Mouse (Mus musculus) common myeloid progenitor, adult 5-6 weeks (primary cell): ENCODE measurements around the gene Ikzf1. TPM values are rescaled to one million over a fixed set of nuclear protein-coding genes. Genes with fewer than 3 reads are reported as not detected.

ENCODE experiments used
- total RNA-seq: library from RNA; stranded (forward); fragments of 200-1000, 187-1606 nt; gene quantifications from 2 replicates; pipeline ENCODE4 v1.2.3, GENCODE M21; 2017

Gene Ikzf1
- total RNA-seq, 1 experiment from 2014 or later, result 213 TPM

Other genes with a start within 250 kb of the Ikzf1 start
- 1.1 and 3.2 TPM in 2 replicates for gene Spata48, start 222.9 kb upstream of the Ikzf1 start, total RNA-seq
- 1.1 and 3.2 TPM in 2 replicates for gene Zpbp, start 222.6 kb upstream of the Ikzf1 start, total RNA-seq
- gene 4930512M02Rik, start 57.2 kb upstream of the Ikzf1 start, total RNA-seq, result not detected in 2 replicates
- 95.7 and 102 TPM in 2 replicates for gene Fignl1, start 124.0 kb downstream of the Ikzf1 start, total RNA-seq
- gene Ddc, start 213.1 kb downstream of the Ikzf1 start, total RNA-seq, result not detected in 2 replicates